Mouse (Mus musculus) lung, postnatal 0 days (tissue): ENCODE data around the gene Srrm2. TPM values are rescaled to one million over a fixed set of nuclear protein-coding genes. Genes with fewer than 3 reads are reported as not detected.
"Not testable (repeated sequence)": the region's sequence is repeated elsewhere in the genome, so short reads cannot be mapped to it uniquely, and the experiment has no call there.

Experiments
- ATAC-seq: fragments of 200-750 bp; cut with Nextera tagmentation; 2 replicates; pipeline ENCODE4 v1.8.0; 2017; ENCODE audit warnings: moderate library complexity
- DNase-seq: peaks from one replicate; pipeline ENCODE4 v3.0.0-alpha.2; 2016; ENCODE audit warnings: low spot score
- H3K27ac ChIP-seq: fragments of 300-500 bp; sonication (generic); 2 replicates; pipeline ENCODE4 v1.5.1; 2014; ENCODE audit warnings: antibody characterized with exemption, mild to moderate bottlenecking, low read length, mixed read lengths
- H3K27me3 ChIP-seq: fragments of 300-500 bp; sonication (generic); replicated peaks from 2 replicates; pipeline ENCODE4 v1.6.1; 2014; ENCODE audit warnings: low read length, mixed read lengths; ENCODE audit not compliant: insufficient read depth
- H3K36me3 ChIP-seq: fragments of 300-500 bp; sonication (generic); 2 replicates; pipeline ENCODE4 v1.6.1; 2014; ENCODE audit warnings: low read length, mixed read lengths; ENCODE audit not compliant: insufficient read depth
- H3K4me1 ChIP-seq: fragments of 300-500 bp; sonication (generic); 2 replicates; pipeline ENCODE4 v1.6.1; 2014; ENCODE audit warnings: antibody characterized with exemption, low read depth, low read length, mixed read lengths; ENCODE audit not compliant: insufficient read depth
- H3K4me2 ChIP-seq: fragments of 300-500 bp; sonication (generic); replicated peaks from 2 replicates; pipeline ENCODE4 v1.6.1; 2014; ENCODE audit warnings: low read depth, mild to moderate bottlenecking, low read length, moderate library complexity, mixed read lengths
- H3K4me3 ChIP-seq: fragments of 300-500 bp; sonication (generic); 2 replicates; pipeline ENCODE4 v1.5.1; 2014; ENCODE audit warnings: low read depth, low read length
- H3K9ac ChIP-seq: fragments of 300-500 bp; sonication (generic); replicated peaks from 2 replicates; pipeline ENCODE4 v1.6.1; 2014; ENCODE audit warnings: low read depth, mild to moderate bottlenecking
- H3K9me3 ChIP-seq: fragments of 300-500 bp; sonication (generic); 2 replicates; pipeline ENCODE4 v1.6.1; 2016; ENCODE audit warnings: low read length, mixed read lengths
- CTCF ChIP-seq: IDR thresholded peaks from 2 replicates; pipeline ENCODE4 v1.5.1; 2016; ENCODE audit warnings: antibody characterized with exemption, mild to moderate bottlenecking
- EP300 ChIP-seq: IDR thresholded peaks from 2 replicates; pipeline ENCODE4 v1.6.1; 2016; ENCODE audit warnings: antibody characterized with exemption, mild to moderate bottlenecking, control low read depth
- WGBS: fragments of 180-500 bp; shearing (Covaris S2); extraction: QIAGEN DNeasy Blood & Tissue Kit; methylation state at CpG from one replicate; pipeline ENCODE4 v1.1.7; 2014; 5-methylcytosine and 5-hydroxymethylcytosine counted together
- polyA plus RNA-seq: library from polyadenylated mRNA; unstranded; fragments of >200 nt; fragmentation: Nextera tagmentation; extraction: Ambion mirVana; gene quantifications from 2 replicates; pipeline ENCODE4 v1.2.1, GENCODE M21; 2015

Srrm2 gene
- polyA plus RNA-seq, 1 experiment from 2014 or later = 284 TPM

DNA sequence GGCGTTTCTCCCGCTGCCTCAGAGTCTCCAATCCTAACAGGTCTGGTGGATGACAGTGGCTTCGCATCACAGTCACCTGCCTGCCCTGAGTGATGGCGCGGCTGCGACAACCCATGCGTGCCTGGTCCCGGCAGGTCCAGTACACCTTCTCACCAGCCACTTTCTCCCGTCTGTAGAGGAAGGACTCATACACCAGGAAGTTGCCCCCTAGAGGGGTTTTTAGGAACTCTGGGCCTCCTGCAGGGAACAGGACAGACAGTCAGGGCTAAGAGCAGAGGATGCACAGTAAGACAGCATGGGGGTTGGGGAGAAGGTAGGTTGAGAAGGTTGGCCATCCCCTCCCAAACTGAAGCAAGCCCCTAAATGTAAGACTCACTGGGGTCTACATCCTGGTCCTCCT is 30.1 kb upstream of the Srrm2 start:
- no peaks in the 10 kb centered on the region for H3K27me3 ChIP-seq
- H3K36me3 ChIP-seq = 0 out of 2 replicates have a peak, but pooled peaks cover 6% of the 10 kb centered on the region
- H3K9me3 ChIP-seq = no peaks in the 10 kb centered on the region
- TF ChIP-seq EP300 (no peak), CTCF (no peak)
- no peak overlapping the region for H3K27ac ChIP-seq
- no peak overlapping the region for H3K9ac ChIP-seq
- no peak for DNase-seq
- ATAC-seq = no peak
- no peaks in the 10 kb centered on the region for H3K4me1 ChIP-seq
- no peak overlapping the region for H3K4me3 ChIP-seq
- WGBS = 92% methylated on average over 9 of the region's 9 CpGs
- H3K4me2 ChIP-seq = no peak overlapping the region

DNA sequence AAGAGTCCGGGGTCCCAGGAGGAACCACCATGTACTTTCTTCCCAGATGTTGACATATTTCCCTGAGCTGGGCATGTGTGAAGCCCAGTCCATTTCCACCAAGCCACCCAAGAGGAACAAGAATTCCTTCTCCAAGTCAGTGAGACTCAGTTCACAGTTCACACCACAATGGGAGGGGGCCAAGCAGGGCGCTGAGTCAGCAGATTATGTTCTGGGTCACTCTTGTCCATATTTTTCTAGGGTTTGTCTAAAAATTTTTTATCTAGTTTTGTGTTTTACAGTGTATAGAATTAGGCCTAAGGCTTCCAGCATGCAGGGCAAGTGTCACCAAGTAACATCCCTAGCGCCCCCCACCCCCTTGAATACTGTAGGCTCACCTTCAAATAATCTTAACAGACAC is 29.2 kb upstream of the Srrm2 start:
- ATAC-seq = no peak
- no peaks in the 10 kb centered on the region for H3K4me1 ChIP-seq
- no peak overlapping the region for H3K4me3 ChIP-seq
- no peak overlapping the region for H3K9ac ChIP-seq
- no peaks in the 10 kb centered on the region for H3K27me3 ChIP-seq
- H3K4me2 ChIP-seq = no peak overlapping the region
- TF ChIP-seq CTCF (no peak), EP300 (no peak)
- H3K36me3 ChIP-seq = 0 out of 2 replicates have a peak, but pooled peaks cover 6% of the 10 kb centered on the region
- no peak for DNase-seq
- H3K9me3 ChIP-seq = no peaks in the 10 kb centered on the region
- no peak overlapping the region for H3K27ac ChIP-seq
- WGBS = 92% methylated on average over 3 of the region's 3 CpGs

- TF ChIP-seq EP300 (no peak), CTCF (no peak)
- H3K4me3 ChIP-seq = no peak overlapping the region
- ATAC-seq = no peak
Observed at GRCm38 (mm10) chr17:23762976-23763375, 27.4 kb upstream of the Srrm2 start.

DNA sequence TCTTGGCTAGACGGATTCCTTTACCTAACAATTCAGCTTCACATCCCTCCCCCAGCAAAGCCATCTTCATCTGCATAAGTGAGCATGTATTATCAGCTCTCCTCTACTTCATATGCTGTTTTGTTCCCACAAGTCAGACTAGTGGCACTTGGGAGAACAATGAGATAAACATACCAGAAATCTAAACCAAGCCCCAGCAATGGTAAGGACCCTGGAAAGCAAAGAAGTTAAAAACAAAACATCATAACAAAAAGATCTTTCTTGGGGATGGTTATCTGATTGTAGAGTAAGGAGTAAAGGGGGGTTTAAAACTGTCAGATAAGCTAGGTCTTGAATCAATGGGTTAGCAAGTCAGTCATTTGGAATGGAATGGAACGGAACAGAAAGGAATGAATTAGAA is 19.8 kb upstream of the Srrm2 start:
- 0 out of 2 replicates have a peak overlapping the region, but pooled peaks have one; percentile 68 for H3K27ac ChIP-seq
- TF ChIP-seq EP300 (no peak), CTCF (no peak)
- no peaks in the 10 kb centered on the region for H3K4me1 ChIP-seq
- ATAC-seq (no peak), DNase-seq (no peak)
- 24% methylated on average over 2 of the region's 2 CpGs for WGBS
- no peaks in the 10 kb centered on the region for H3K27me3 ChIP-seq
- no peaks in the 10 kb centered on the region for H3K36me3 ChIP-seq
- H3K4me3 ChIP-seq = peak overlapping the region; percentile 92
- H3K4me2 ChIP-seq = peak overlapping the region; percentile 73
- H3K9ac ChIP-seq = no peak overlapping the region
- no peaks in the 10 kb centered on the region for H3K9me3 ChIP-seq

More at GRCm38 (mm10) chr17:23762976-23763375, 27.4 kb upstream of the Srrm2 start:
- no peak overlapping the region for H3K4me2 ChIP-seq
- H3K27ac ChIP-seq = no peak overlapping the region
- H3K9ac ChIP-seq = no peak overlapping the region
- H3K36me3 ChIP-seq = 0 out of 2 replicates have a peak, but pooled peaks cover 6% of the 10 kb centered on the region
- WGBS = 85% methylated on average over 11 of the region's 11 CpGs
- no peaks in the 10 kb centered on the region for H3K9me3 ChIP-seq
- H3K4me1 ChIP-seq = no peaks in the 10 kb centered on the region
- no peak for DNase-seq
- H3K27me3 ChIP-seq = no peaks in the 10 kb centered on the region

- no peaks in the 10 kb centered on the region for H3K27me3 ChIP-seq
- peak overlapping the region; percentile 92 for H3K4me3 ChIP-seq
- H3K27ac ChIP-seq = peak overlapping the region; percentile 68
- H3K9ac ChIP-seq = peak overlapping the region; percentile 92
- H3K36me3 ChIP-seq = no peaks in the 10 kb centered on the region
- no peak for ATAC-seq
- H3K9me3 ChIP-seq = no peaks in the 10 kb centered on the region
- TF ChIP-seq EP300 (no peak), CTCF (no peak)
- 1% methylated on average over 19 of the region's 19 CpGs for WGBS
- DNase-seq = peak; percentile 28
- H3K4me2 ChIP-seq = peak overlapping the region; percentile 73
- no peaks in the 10 kb centered on the region for H3K4me1 ChIP-seq
Observed at GRCm38 (mm10) chr17:23770896-23771283, 19.4 kb upstream of the Srrm2 start.

DNA sequence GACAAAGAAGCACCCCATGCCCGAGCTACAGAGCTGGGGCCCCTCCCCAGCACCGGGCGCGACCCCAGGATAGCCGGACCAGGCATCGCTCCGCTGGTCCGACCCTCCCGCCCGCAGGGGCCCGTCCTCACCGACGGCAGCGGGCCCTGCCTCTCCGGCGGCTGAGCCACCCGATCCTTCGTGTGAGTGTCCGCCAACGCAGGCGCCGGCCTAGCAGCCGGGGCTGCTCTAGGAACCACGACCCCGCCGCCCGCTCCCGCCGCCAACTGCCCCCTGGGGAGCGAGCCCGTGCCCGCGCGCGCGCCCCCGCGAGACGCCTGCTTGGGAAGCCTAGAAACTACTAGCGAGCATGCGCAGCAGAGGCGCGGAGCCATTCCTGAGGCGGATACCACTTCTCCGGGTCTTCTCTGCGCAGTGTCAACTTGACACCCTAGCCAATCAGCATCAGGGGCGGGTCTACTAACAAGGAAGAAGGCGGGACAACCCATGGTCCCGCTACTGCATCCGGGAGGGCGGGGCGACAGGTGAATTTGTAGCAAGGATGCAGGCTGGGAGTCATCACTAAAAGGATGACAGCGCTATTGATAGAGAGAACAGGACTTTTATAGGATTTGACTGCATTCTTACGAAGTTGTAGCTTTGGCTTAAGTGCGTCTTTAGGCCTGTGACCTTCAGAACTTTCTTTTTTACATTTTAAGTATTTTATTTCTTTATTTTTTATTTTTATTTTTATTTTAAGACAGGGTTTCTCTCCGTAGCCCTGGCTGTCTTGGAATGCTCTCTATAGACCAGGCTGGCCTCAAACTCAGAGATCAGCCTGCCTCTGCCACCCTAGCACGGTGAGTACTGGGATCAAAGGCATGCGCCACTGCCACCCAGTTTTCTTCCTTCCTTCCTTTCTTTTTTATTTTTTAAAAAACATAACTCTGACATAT is 18.8 kb upstream of the Srrm2 start, which contains the start of gene Flywch1:
Flywch1 (minus strand) TSS at position 319 of the 935 bp plus-strand sequence.
- H3K9ac ChIP-seq = peak within 1 kb of the TSS; percentile 92
- ATAC-seq (peak; percentile 99), DNase-seq (peak; percentile 99)
- no peaks in the 10 kb centered on the region for H3K9me3 ChIP-seq
- peak within 1 kb of the TSS; percentile 73 for H3K4me2 ChIP-seq
- H3K4me3 ChIP-seq = peak within 1 kb of the TSS; percentile 92
- peak within 1 kb of the TSS; percentile 68 for H3K27ac ChIP-seq
- peak; percentile 54; the same call in 1 of the 2 replicates for TF ChIP-seq EP300
- no peak for TF ChIP-seq CTCF
- 3% methylated on average over 49 of the region's 58 CpGs for WGBS
- no peaks in the 10 kb centered on the region for H3K27me3 ChIP-seq
- no peaks in the 10 kb centered on the region for H3K4me1 ChIP-seq
- H3K36me3 ChIP-seq = no peaks in the 10 kb centered on the region

DNA sequence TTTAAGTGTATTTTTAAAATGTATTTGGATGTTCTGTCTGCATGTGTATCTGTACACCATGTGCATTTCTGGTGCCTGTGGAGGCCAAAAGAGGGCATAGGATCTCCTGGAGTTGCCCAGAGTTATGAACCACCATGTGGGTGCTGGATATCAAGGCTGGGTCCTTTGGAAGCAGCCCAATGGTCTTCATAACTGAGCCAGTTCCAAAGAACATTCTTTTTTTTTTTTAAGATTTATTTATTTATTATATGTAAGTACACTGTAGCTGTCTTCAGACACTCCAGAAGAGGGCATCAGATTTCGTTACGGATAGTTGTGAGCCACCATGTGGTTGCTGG is 18.1 kb upstream of the Srrm2 start:
- not testable (repeated sequence) for DNase-seq, H3K9ac ChIP-seq, H3K36me3 ChIP-seq, ATAC-seq, H3K4me3 ChIP-seq, H3K4me1 ChIP-seq, H3K27me3 ChIP-seq, H3K4me2 ChIP-seq, H3K9me3 ChIP-seq, H3K27ac ChIP-seq
- WGBS = 51% methylated on average over 2 of the region's 2 CpGs
